Mouse (Mus musculus) erythroblast, embryonic 14.5 days (primary cell): ENCODE data around the gene Rps5. TPM values are rescaled to one million over a fixed set of nuclear protein-coding genes. Genes with fewer than 3 reads are reported as not detected.
A peak's percentile ranks its signal among the peaks of the same experiment; 100 is the strongest.
"Not testable (repeated sequence)": the region's sequence is repeated elsewhere in the genome, so short reads cannot be mapped to it uniquely, and the experiment has no call there.

Source experiments
- H3K27me3 ChIP-seq: 2 replicates; pipeline ENCODE4 v1.6.1; 2012; ENCODE audit warnings: inconsistent platforms; ENCODE audit not compliant: control insufficient read depth
- H3K36me3 ChIP-seq: 2 replicates; pipeline ENCODE4 v1.6.1; 2012; ENCODE audit warnings: mild to moderate bottlenecking, inconsistent platforms; ENCODE audit not compliant: control insufficient read depth
- H3K4me1 ChIP-seq: 2 replicates; pipeline ENCODE4 v1.6.1; 2012; ENCODE audit warnings: inconsistent platforms; ENCODE audit not compliant: control insufficient read depth
- H3K4me3 ChIP-seq: replicated peaks from 2 replicates; pipeline ENCODE3; 2012; ENCODE audit warnings: moderate library complexity, mild to moderate bottlenecking, inconsistent platforms
- H3K9me3 ChIP-seq: 2 replicates; pipeline ENCODE4 v1.6.1; 2012; ENCODE audit warnings: low read length, inconsistent platforms, mixed read lengths; ENCODE audit not compliant: control insufficient read depth
- GATA1 ChIP-seq: IDR thresholded peaks from 2 replicates; pipeline ENCODE4 v1.6.1; 2012; ENCODE audit warnings: low read length, inconsistent platforms, mixed read lengths
- TAL1 ChIP-seq: IDR thresholded peaks from 3 replicates; pipeline ENCODE4 v1.6.1; 2012; ENCODE audit warnings: low read length, inconsistent platforms, mixed read lengths
- polyA plus RNA-seq: library from polyadenylated mRNA; stranded (reverse); fragments of >175 nt; gene quantifications from 2 replicates; pipeline ENCODE4 v1.2.3, GENCODE M21; 2012

The Rps5 gene
- polyA plus RNA-seq, result 328 and 368 TPM in 2 replicates

GRCm38 (mm10) chr7:12921705-12922465, at the start of gene Rps5:
TSS of gene Rps5 (plus strand) at chr7:12922290.
- TF ChIP-seq TAL1 (no peak), GATA1 (no peak)
- H3K9me3 ChIP-seq, result no peaks in the 10 kb centered on the region

GRCm38 (mm10) chr7:12874301-12874700, 47.8 kb upstream of the Rps5 start:
- Histone ChIP-seq H3K4me3 (no peak overlapping the region), H3K36me3 (no peaks in the 10 kb centered on the region), H3K9me3 (peaks cover under 1% of the 10 kb centered on the region), H3K27me3 (no peaks in the 10 kb centered on the region), H3K4me1 (no peaks in the 10 kb centered on the region)
- TF ChIP-seq GATA1, result no peak
- TF ChIP-seq TAL1, result no peak

More at GRCm38 (mm10) chr7:12921705-12922465, at the start of gene Rps5:
- Histone ChIP-seq H3K36me3 (peaks cover 42% of the 10 kb centered on the region), H3K27me3 (no peaks in the 10 kb centered on the region), H3K4me3 (peak within 1 kb of the TSS; percentile 78), H3K4me1 (peaks cover 41% of the 10 kb centered on the region)

GRCm38 (mm10) chr7:12880036-12880435, 42.1 kb upstream of the Rps5 start:
- H3K36me3 ChIP-seq, result no peaks in the 10 kb centered on the region; the same call in 1 of the 2 replicates
- H3K9me3 ChIP-seq, result no peaks in the 10 kb centered on the region
- no peak overlapping the region for H3K4me3 ChIP-seq
- H3K27me3 ChIP-seq, result no peaks in the 10 kb centered on the region
- TF ChIP-seq GATA1 (no peak), TAL1 (no peak)
- peaks cover 16% of the 10 kb centered on the region for H3K4me1 ChIP-seq

- H3K4me3 ChIP-seq, result peak overlapping the region; percentile 80
- H3K4me1 ChIP-seq, result peaks cover 16% of the 10 kb centered on the region
- H3K36me3 ChIP-seq, H3K27me3 ChIP-seq, H3K9me3 ChIP-seq: not testable (repeated sequence)
These were observed 41.6 kb upstream of the Rps5 start for GRCm38 (mm10) chr7:12880497-12880896.

- no peaks in the 10 kb centered on the region for H3K27me3 ChIP-seq
These were observed 41.0 kb upstream of the Rps5 start, which contains the start of gene Zfp128 for GRCm38 (mm10) chr7:12880911-12881660. TSS of gene Zfp128 (plus strand) at chr7:12881177.

GRCm38 (mm10) chr7:12886563-12887266, 35.4 kb upstream of the Rps5 start:
- H3K4me3 ChIP-seq, result no peak overlapping the region
- H3K9me3 ChIP-seq, result no peaks in the 10 kb centered on the region
- no peaks in the 10 kb centered on the region for H3K27me3 ChIP-seq
- peaks cover 20% of the 10 kb centered on the region for H3K36me3 ChIP-seq
- peaks cover 4% of the 10 kb centered on the region for H3K4me1 ChIP-seq
- TF ChIP-seq GATA1, result no peak
- no peak for TF ChIP-seq TAL1

More at GRCm38 (mm10) chr7:12880911-12881660, 41.0 kb upstream of the Rps5 start, which contains the start of gene Zfp128:
- peak within 1 kb of the TSS; percentile 80 for H3K4me3 ChIP-seq
- no peak for TF ChIP-seq TAL1
- no peak for TF ChIP-seq GATA1
- H3K4me1 ChIP-seq, result peaks cover 16% of the 10 kb centered on the region
- no peaks in the 10 kb centered on the region for H3K9me3 ChIP-seq
- H3K36me3 ChIP-seq, result peaks cover 3% of the 10 kb centered on the region; the same call in 1 of the 2 replicates

- TF ChIP-seq GATA1 (no peak), TAL1 (no peak)
- H3K4me3 ChIP-seq, result no peak overlapping the region
- no peaks in the 10 kb centered on the region for H3K9me3 ChIP-seq
- H3K4me1 ChIP-seq, result no peaks in the 10 kb centered on the region
- H3K27me3 ChIP-seq, result no peaks in the 10 kb centered on the region
- H3K36me3 ChIP-seq, result peaks cover 20% of the 10 kb centered on the region
These were observed 34.5 kb upstream of the Rps5 start for GRCm38 (mm10) chr7:12887585-12887984.

GRCm38 (mm10) chr7:12890928-12891327, 31.2 kb upstream of the Rps5 start:
- Histone ChIP-seq H3K4me1 (no peaks in the 10 kb centered on the region), H3K27me3 (no peaks in the 10 kb centered on the region), H3K36me3 (peaks cover 17% of the 10 kb centered on the region), H3K4me3 (no peak overlapping the region), H3K9me3 (no peaks in the 10 kb centered on the region)
- TF ChIP-seq TAL1, result no peak
- TF ChIP-seq GATA1, result no peak

GRCm38 (mm10) chr7:12891334-12891733, 30.8 kb upstream of the Rps5 start:
- Histone ChIP-seq H3K27me3 (no peaks in the 10 kb centered on the region), H3K4me3 (no peak overlapping the region), H3K4me1 (no peaks in the 10 kb centered on the region), H3K36me3 (peaks cover 16% of the 10 kb centered on the region), H3K9me3 (no peaks in the 10 kb centered on the region)
- TF ChIP-seq TAL1 (no peak), GATA1 (no peak)
